Mouse (Mus musculus): ENCODE measurements around the gene Zfp597. TPM values are rescaled to one million over a fixed set of nuclear protein-coding genes. Genes with fewer than 3 reads are reported as not detected.

Gene Zfp597
- polyA plus RNA-seq, 1 experiment from 2014 or later = 5.9 TPM

GRCm38 (mm10) chr16:3848416-3848815 lies 35.9 kb downstream of the Zfp597 start:
- Histone ChIP-seq H3K9me3 (ENCODE audit: control insufficient read depth, low read length) (no peaks in the 10 kb centered on the region), H3K9ac (ENCODE audit: low read depth, low read length) (no peak overlapping the region), H3K4me3 (ENCODE audit: low read depth, low read length) (no peak overlapping the region), H3K36me3 (ENCODE audit: control insufficient read depth, insufficient read depth, low read length) (no peaks in the 10 kb centered on the region), H3K4me1 (replicated peaks; ENCODE audit: control insufficient read depth, insufficient read depth, low read length) (peaks cover 7% of the 10 kb centered on the region), H3K27me3 (replicated peaks; ENCODE audit: control insufficient read depth, insufficient read depth, low read length) (no peaks in the 10 kb centered on the region), H3K27ac (ENCODE audit: low read depth, low read length) (no peak overlapping the region), H3K4me2 (no peak overlapping the region; the same call in 1 of the 2 replicates)
- 65% methylated on average over 3 of the region's 3 CpGs for WGBS
- no peak for DNase-seq (ENCODE audit: low spot score)
- no peak for ATAC-seq (replicated peaks; ENCODE audit: low FRiP score)

GRCm38 (mm10) chr16:3847871-3848270 lies 36.5 kb downstream of the Zfp597 start:
- Histone ChIP-seq H3K4me1 (replicated peaks; ENCODE audit: control insufficient read depth, insufficient read depth, low read length) (peaks cover 7% of the 10 kb centered on the region), H3K27ac (ENCODE audit: low read depth, low read length) (no peak overlapping the region), H3K4me3 (ENCODE audit: low read depth, low read length) (peak overlapping the region; percentile 73), H3K4me2 (peak overlapping the region; percentile 66), H3K36me3 (ENCODE audit: control insufficient read depth, insufficient read depth, low read length) (no peaks in the 10 kb centered on the region), H3K9ac (ENCODE audit: low read depth, low read length) (peak overlapping the region; percentile 77), H3K9me3 (ENCODE audit: control insufficient read depth, low read length) (no peaks in the 10 kb centered on the region), H3K27me3 (replicated peaks; ENCODE audit: control insufficient read depth, insufficient read depth, low read length) (no peaks in the 10 kb centered on the region)
- DNase-seq (ENCODE audit: low spot score) (peak; percentile 35), ATAC-seq (replicated peaks; ENCODE audit: low FRiP score) (no peak)
- WGBS = 70% methylated on average over 4 of the region's 4 CpGs

- H3K36me3 ChIP-seq (ENCODE audit: control insufficient read depth, insufficient read depth, low read length) = no peaks in the 10 kb centered on the region
- 3% methylated on average over 38 of the region's 38 CpGs for WGBS
- peak within 1 kb of the TSS; percentile 77 for H3K9ac ChIP-seq (ENCODE audit: low read depth, low read length)
- H3K4me3 ChIP-seq (ENCODE audit: low read depth, low read length) = peak within 1 kb of the TSS; percentile 73
- no peaks in the 10 kb centered on the region for H3K27me3 ChIP-seq (replicated peaks; ENCODE audit: control insufficient read depth, insufficient read depth, low read length)
- H3K9me3 ChIP-seq (ENCODE audit: control insufficient read depth, low read length) = no peaks in the 10 kb centered on the region
- peak within 1 kb of the TSS; percentile 66 for H3K4me2 ChIP-seq
- H3K4me1 ChIP-seq (replicated peaks; ENCODE audit: control insufficient read depth, insufficient read depth, low read length) = peaks cover 7% of the 10 kb centered on the region
- ATAC-seq (replicated peaks; ENCODE audit: low FRiP score) = peak; percentile 99
- H3K27ac ChIP-seq (ENCODE audit: low read depth, low read length) = no peak within 1 kb of the TSS
- DNase-seq (ENCODE audit: low spot score) = peak; percentile 89
These were observed 37.4 kb downstream of the Zfp597 start, which contains the start of gene Zfp174 for GRCm38 (mm10) chr16:3846711-3847518. Gene Zfp174, plus strand, starts transcription at chr16:3847268.

GRCm38 (mm10) chr16:3843796-3844195 lies 40.6 kb downstream of the Zfp597 start:
- Histone ChIP-seq H3K9me3 (ENCODE audit: control insufficient read depth, low read length) (no peaks in the 10 kb centered on the region), H3K4me2 (no peak overlapping the region), H3K9ac (ENCODE audit: low read depth, low read length) (no peak overlapping the region), H3K4me1 (replicated peaks; ENCODE audit: control insufficient read depth, insufficient read depth, low read length) (peaks cover 7% of the 10 kb centered on the region), H3K27ac (ENCODE audit: low read depth, low read length) (no peak overlapping the region), H3K4me3 (ENCODE audit: low read depth, low read length) (no peak overlapping the region), H3K36me3 (ENCODE audit: control insufficient read depth, insufficient read depth, low read length) (no peaks in the 10 kb centered on the region), H3K27me3 (replicated peaks; ENCODE audit: control insufficient read depth, insufficient read depth, low read length) (no peaks in the 10 kb centered on the region)
- no peak for ATAC-seq (replicated peaks; ENCODE audit: low FRiP score)
- DNase-seq (ENCODE audit: low spot score) = no peak
- 61% methylated on average over 1 of the region's 1 CpGs for WGBS

- no peak overlapping the region for H3K4me3 ChIP-seq (ENCODE audit: low read depth, low read length)
- H3K27ac ChIP-seq (ENCODE audit: low read depth, low read length) = 0 out of 2 replicates have a peak overlapping the region, but pooled peaks have one; percentile 5
- H3K9ac ChIP-seq (ENCODE audit: low read depth, low read length) = no peak overlapping the region
- H3K9me3 ChIP-seq (ENCODE audit: control insufficient read depth, low read length) = no peaks in the 10 kb centered on the region
- peaks cover 5% of the 10 kb centered on the region for H3K4me1 ChIP-seq (replicated peaks; ENCODE audit: control insufficient read depth, insufficient read depth, low read length)
- 35% methylated on average over 4 of the region's 4 CpGs for WGBS
- DNase-seq (ENCODE audit: low spot score) (no peak), ATAC-seq (replicated peaks; ENCODE audit: low FRiP score) (no peak)
- no peaks in the 10 kb centered on the region for H3K36me3 ChIP-seq (ENCODE audit: control insufficient read depth, insufficient read depth, low read length)
- no peaks in the 10 kb centered on the region for H3K27me3 ChIP-seq (replicated peaks; ENCODE audit: control insufficient read depth, insufficient read depth, low read length)
- H3K4me2 ChIP-seq = no peak overlapping the region
These were observed 41.4 kb downstream of the Zfp597 start for GRCm38 (mm10) chr16:3842989-3843388.

GRCm38 (mm10) chr16:3839157-3839885 lies 45.0 kb downstream of the Zfp597 start:
- DNase-seq (ENCODE audit: low spot score) = no peak
- peak; percentile 56; the same call in 1 of the 2 replicates for ATAC-seq (replicated peaks; ENCODE audit: low FRiP score)

GRCm38 (mm10) chr16:3835461-3835860 lies 48.9 kb downstream of the Zfp597 start:
- H3K27ac ChIP-seq (ENCODE audit: low read depth, low read length) = no peak overlapping the region
- no peak overlapping the region for H3K4me3 ChIP-seq (ENCODE audit: low read depth, low read length)
- DNase-seq (ENCODE audit: low spot score) = no peak
- H3K9ac ChIP-seq (ENCODE audit: low read depth, low read length) = no peak overlapping the region
- H3K4me2 ChIP-seq = no peak overlapping the region
- 82% methylated on average over 2 of the region's 2 CpGs for WGBS
- no peaks in the 10 kb centered on the region for H3K4me1 ChIP-seq (replicated peaks; ENCODE audit: control insufficient read depth, insufficient read depth, low read length)
- H3K36me3 ChIP-seq (ENCODE audit: control insufficient read depth, insufficient read depth, low read length) = no peaks in the 10 kb centered on the region
- no peaks in the 10 kb centered on the region for H3K9me3 ChIP-seq (ENCODE audit: control insufficient read depth, low read length)
- no peak for ATAC-seq (replicated peaks; ENCODE audit: low FRiP score)
- H3K27me3 ChIP-seq (replicated peaks; ENCODE audit: control insufficient read depth, insufficient read depth, low read length) = no peaks in the 10 kb centered on the region

More at GRCm38 (mm10) chr16:3839157-3839885, 45.0 kb downstream of the Zfp597 start:
- Histone ChIP-seq H3K27me3 (replicated peaks; ENCODE audit: control insufficient read depth, insufficient read depth, low read length) (no peaks in the 10 kb centered on the region), H3K4me1 (replicated peaks; ENCODE audit: control insufficient read depth, insufficient read depth, low read length) (no peaks in the 10 kb centered on the region), H3K4me2 (no peak overlapping the region), H3K36me3 (ENCODE audit: control insufficient read depth, insufficient read depth, low read length) (no peaks in the 10 kb centered on the region), H3K4me3 (ENCODE audit: low read depth, low read length) (no peak overlapping the region), H3K9me3 (ENCODE audit: control insufficient read depth, low read length) (no peaks in the 10 kb centered on the region), H3K9ac (ENCODE audit: low read depth, low read length) (no peak overlapping the region), H3K27ac (ENCODE audit: low read depth, low read length) (no peak overlapping the region)
- 49% methylated on average over 17 of the region's 17 CpGs for WGBS

GRCm38 (mm10) chr16:3830588-3831109 lies 53.7 kb downstream of the Zfp597 start, which contains the start of gene Olfr15:
Gene Olfr15, plus strand, starts transcription at chr16:3830878.
- Histone ChIP-seq H3K9ac (ENCODE audit: low read depth, low read length) (no peak within 1 kb of the TSS), H3K27me3 (replicated peaks; ENCODE audit: control insufficient read depth, insufficient read depth, low read length) (no peaks in the 10 kb centered on the region), H3K36me3 (ENCODE audit: control insufficient read depth, insufficient read depth, low read length) (no peaks in the 10 kb centered on the region), H3K9me3 (ENCODE audit: control insufficient read depth, low read length) (no peaks in the 10 kb centered on the region), H3K4me1 (replicated peaks; ENCODE audit: control insufficient read depth, insufficient read depth, low read length) (no peaks in the 10 kb centered on the region), H3K4me2 (no peak within 1 kb of the TSS), H3K27ac (ENCODE audit: low read depth, low read length) (no peak within 1 kb of the TSS), H3K4me3 (ENCODE audit: low read depth, low read length) (no peak within 1 kb of the TSS)
- ATAC-seq (replicated peaks; ENCODE audit: low FRiP score) (no peak), DNase-seq (ENCODE audit: low spot score) (no peak)

All from liver, embryonic 11.5 days (tissue).